Mouse (Mus musculus): ENCODE data around the gene Olfr1153.

Olfr1153 gene

GRCm38 (mm10) chr2:87894662-87895061 lies at the start of gene Olfr1153:
Gene Olfr1153, plus strand, starts transcription at chr2:87894962.
- no peak for DNase-seq (ENCODE audit: low spot score in 2 of 2)

- no peak for DNase-seq (ENCODE audit: low spot score in 2 of 2)
These were observed 39.2 kb upstream of the Olfr1153 start, which contains the start of gene Olfr1151 for GRCm38 (mm10) chr2:87855562-87855961. Gene Olfr1151, plus strand, starts transcription at chr2:87855862.

- DNase-seq (ENCODE audit: low spot score in 2 of 2): no peak
These were observed 28.6 kb upstream of the Olfr1153 start, which contains the start of gene Olfr1152 for GRCm38 (mm10) chr2:87866192-87866591. Gene Olfr1152, plus strand, starts transcription at chr2:87866492.

GRCm38 (mm10) chr2:87905066-87905465 lies 10.3 kb downstream of the Olfr1153 start, which contains the start of gene Olfr1154:
Gene Olfr1154, minus strand, starts transcription at chr2:87905166.
- DNase-seq (ENCODE audit: low spot score in 2 of 2): no peak

GRCm38 (mm10) chr2:87945037-87945436 lies 50.3 kb downstream of the Olfr1153 start, which contains the start of gene Olfr1155:
Gene Olfr1155, minus strand, starts transcription at chr2:87945137.
- DNase-seq (ENCODE audit: low spot score in 2 of 2): no peak
